Mouse (Mus musculus): ENCODE results near the gene Lrrc75a. TPM values are rescaled to one million over a fixed set of nuclear protein-coding genes. Genes with fewer than 3 reads are reported as not detected.

Gene Lrrc75a
- total and polyA plus RNA-seq, 3 experiments, result 7.0 to 8.9 TPM; not detected in 1

DNA sequence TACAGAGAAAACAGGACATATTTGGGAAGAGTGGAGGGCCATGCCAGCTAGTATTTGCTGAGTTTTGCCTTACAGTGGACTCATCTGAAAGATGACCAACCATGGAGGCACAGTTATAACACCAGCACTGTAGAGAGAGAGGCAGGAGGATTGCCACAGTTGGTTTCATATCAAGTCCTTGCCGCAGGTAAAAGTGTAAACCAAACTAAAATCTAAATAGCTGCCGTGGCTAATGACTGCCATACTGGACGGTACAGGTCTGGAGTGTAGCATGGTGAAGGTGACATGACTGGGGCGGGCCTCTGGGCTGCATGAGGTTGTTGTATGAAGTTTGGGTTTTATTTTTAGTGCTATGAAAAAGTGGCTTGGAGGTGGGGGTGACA is 73.6 kb downstream of the Lrrc75a start:
- Histone ChIP-seq H3K4me1 (ENCODE audit: control insufficient read depth in 1 of 2, insufficient read depth in 2 of 2, low read length in 2 of 2) (peaks cover 0 to 21% of the 10 kb centered on the region in 2 experiments; a peak in 3 of 4 replicates), H3K27ac (ENCODE audit: control insufficient read depth, low read depth, low read length) (peak overlapping the region; percentile 64), H3K4me3 (ENCODE audit: control insufficient read depth in 1 of 2, insufficient read depth in 1 of 2, low read depth in 2 of 2, low read length in 2 of 2) (peak overlapping the region; percentile 71 to 84), H3K79me2 (ENCODE audit: control insufficient read depth, insufficient read depth, low read length, poor library complexity) (no peaks in the 10 kb centered on the region; the same call in 1 of the 2 replicates), H3K27me3 (ENCODE audit: control insufficient read depth in 1 of 2, insufficient read depth in 2 of 2, low read length in 2 of 2) (no peaks in the 10 kb centered on the region), H3K9ac (ENCODE audit: control insufficient read depth, low read depth, low read length, poor library complexity, severe bottlenecking) (peak overlapping the region; percentile 67), H3K36me3 (ENCODE audit: control insufficient read depth in 1 of 2, insufficient read depth in 2 of 2, low read length in 2 of 2) (peaks cover 0 to 11% of the 10 kb centered on the region in 2 experiments; a peak in 2 of 4 replicates), H3K9me3 (replicated peaks; ENCODE audit: insufficient read depth, low read length) (no peaks in the 10 kb centered on the region)
- DNase-seq (ENCODE audit: low read depth, low spot score), result peak; percentile 56
- TF ChIP-seq KAT2A (conservative IDR thresholded peaks at IDR 0.05; ENCODE audit: low read depth, low read length), result no peak
- TF ChIP-seq CHD1 (IDR thresholded peaks at IDR 0.05; ENCODE audit: low read depth, low read length), result peak; percentile 0; the same call in 1 of the 2 replicates
- TF ChIP-seq ETS1 (IDR thresholded peaks at IDR 0.05; ENCODE audit: low read depth, low read length), result no peak
- no peak for TF ChIP-seq ZNF384 (IDR thresholded peaks at IDR 0.05; ENCODE audit: low read depth, low read length)
- peak; percentile 9 for TF ChIP-seq MXI1 (IDR thresholded peaks at IDR 0.05; ENCODE audit: low read depth, low read length)

DNA sequence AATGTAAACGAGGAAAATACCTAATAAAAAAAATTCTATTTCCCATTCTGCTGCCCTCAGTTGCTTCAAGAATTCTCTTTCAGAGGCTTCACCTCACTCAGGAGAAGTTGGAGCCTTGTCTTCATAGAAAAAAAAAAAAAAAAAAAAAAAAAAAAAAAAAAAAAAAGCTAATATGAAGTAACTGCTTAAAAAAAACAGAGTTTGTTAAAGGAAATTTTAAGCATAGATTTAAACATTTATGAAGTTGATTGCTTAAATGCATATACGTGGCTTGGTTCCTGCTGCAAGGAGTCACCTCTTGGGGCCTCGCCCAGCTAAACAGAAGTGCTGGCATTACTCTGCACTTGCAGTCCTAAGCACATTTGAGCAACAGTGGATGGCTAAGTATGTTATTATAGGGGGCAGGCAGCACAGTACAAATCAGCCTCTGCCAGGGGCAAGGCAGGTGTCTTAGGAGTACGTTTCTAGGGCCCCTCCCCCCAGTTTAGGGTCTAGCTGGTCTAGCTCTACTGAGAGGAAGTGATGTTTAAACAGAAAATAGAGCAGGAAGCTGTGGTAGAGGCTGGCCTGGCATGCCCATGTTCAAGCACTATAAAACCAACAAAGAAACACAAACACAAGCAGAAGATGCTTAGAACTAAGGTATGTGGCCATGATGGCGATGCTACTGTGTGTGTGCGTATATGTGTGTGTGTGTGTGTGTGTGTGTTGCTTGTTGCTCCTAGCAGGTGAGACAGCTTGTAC is 74.2 kb downstream of the Lrrc75a start, which contains the start of gene Trpv2:
Gene Trpv2, plus strand, starts transcription at position 528 of the 744 bp plus-strand sequence.
- peak within 1 kb of the TSS; percentile 67 for H3K9ac ChIP-seq (ENCODE audit: control insufficient read depth, low read depth, low read length, poor library complexity, severe bottlenecking)
- no peaks in the 10 kb centered on the region for H3K27me3 ChIP-seq (ENCODE audit: control insufficient read depth in 1 of 2, insufficient read depth in 2 of 2, low read length in 2 of 2)
- H3K4me1 ChIP-seq (ENCODE audit: control insufficient read depth in 1 of 2, insufficient read depth in 2 of 2, low read length in 2 of 2), result peaks cover 0 to 21% of the 10 kb centered on the region in 2 experiments; a peak in 3 of 4 replicates
- TF ChIP-seq CHD2 (IDR thresholded peaks at IDR 0.05; ENCODE audit: low read length) (no peak), TAL1 (IDR thresholded peaks at IDR 0.05; ENCODE audit: low read length) (no peak), ZMIZ1 (IDR thresholded peaks at IDR 0.05; ENCODE audit: low read depth, low read length) (no peak; the same call in 1 of the 2 replicates), MXI1 (IDR thresholded peaks at IDR 0.05; ENCODE audit: low read depth, low read length) (peak; percentile 77), GATA1 (IDR thresholded peaks at IDR 0.05; ENCODE audit: low read depth, low read length) (no peak), TBP (IDR thresholded peaks at IDR 0.05; ENCODE audit: low read depth, low read length) (peak; percentile 49; the same call in 1 of the 2 replicates), RCOR1 (IDR thresholded peaks at IDR 0.05; ENCODE audit: low read depth, low read length) (no peak), POLR2A (IDR thresholded peaks at IDR 0.05; ENCODE audit: control insufficient read depth in 1 of 2, insufficient read depth in 1 of 2, low read depth in 1 of 2, low read length in 2 of 2, poor library complexity in 1 of 2) (peak in 1 of 2 experiments; percentile 48; a peak in 1 of 4 replicates), HCFC1 (IDR thresholded peaks at IDR 0.05; ENCODE audit: low read depth, low read length) (peak; percentile 51), CHD1 (IDR thresholded peaks at IDR 0.05; ENCODE audit: low read depth, low read length) (peak; percentile 18; the same call in 1 of the 2 replicates), CTCF (IDR thresholded peaks at IDR 0.05 in 2 of 3, conservative IDR thresholded peaks at IDR 0.05 in 1 of 3; ENCODE audit: control insufficient read depth in 1 of 3, insufficient read depth in 1 of 3, low read depth in 2 of 3, low read length in 3 of 3, poor library complexity in 1 of 3, severe bottlenecking in 1 of 3) (no peak), USF1 (IDR thresholded peaks at IDR 0.05; ENCODE audit: low read depth, low read length) (no peak), ELF1 (IDR thresholded peaks at IDR 0.05; ENCODE audit: low read depth, low read length) (0 out of 2 replicates have a peak, but pooled peaks have one; percentile 37), MYB (IDR thresholded peaks at IDR 0.05; ENCODE audit: low read depth, low read length) (no peak), BHLHE40 (IDR thresholded peaks at IDR 0.05; ENCODE audit: borderline replicate concordance, low read depth, low read length) (no peak), UBTF (IDR thresholded peaks at IDR 0.05; ENCODE audit: borderline replicate concordance, insufficient read depth, low read depth, low read length) (no peak), MAFK (IDR thresholded peaks at IDR 0.05; ENCODE audit: borderline replicate concordance, low read depth, low read length) (no peak), NELFE (IDR thresholded peaks at IDR 0.05; ENCODE audit: low read depth, low read length) (0 out of 2 replicates have a peak, but pooled peaks have one; percentile 37), ZNF384 (IDR thresholded peaks at IDR 0.05; ENCODE audit: low read depth, low read length) (peak; percentile 92), MAX (IDR thresholded peaks at IDR 0.05; ENCODE audit: low read length) (no peak), SIN3A (IDR thresholded peaks at IDR 0.05; ENCODE audit: low read length) (peak; percentile 47; the same call in 1 of the 2 replicates), MYC (IDR thresholded peaks at IDR 0.05; ENCODE audit: low read depth, low read length) (no peak), RAD21 (IDR thresholded peaks at IDR 0.05; ENCODE audit: low read depth, low read length) (no peak), KAT2A (conservative IDR thresholded peaks at IDR 0.05; ENCODE audit: low read depth, low read length) (no peak), POLR2AphosphoS5 (IDR thresholded peaks at IDR 0.05; ENCODE audit: borderline replicate concordance, low read depth, low read length) (no peak), GABPA (IDR thresholded peaks at IDR 0.05; ENCODE audit: low read depth, low read length) (no peak), ZC3H11A (IDR thresholded peaks at IDR 0.05; ENCODE audit: low read depth, low read length) (no peak)
- H3K27ac ChIP-seq (ENCODE audit: control insufficient read depth, low read depth, low read length), result peak within 1 kb of the TSS; percentile 64
- peak within 1 kb of the TSS; percentile 71 to 84 for H3K4me3 ChIP-seq (ENCODE audit: control insufficient read depth in 1 of 2, insufficient read depth in 1 of 2, low read depth in 2 of 2, low read length in 2 of 2)
- no peaks in the 10 kb centered on the region for H3K9me3 ChIP-seq (replicated peaks; ENCODE audit: insufficient read depth, low read length)
- H3K36me3 ChIP-seq (ENCODE audit: control insufficient read depth in 1 of 2, insufficient read depth in 2 of 2, low read length in 2 of 2), result peaks cover 0 to 11% of the 10 kb centered on the region in 2 experiments; a peak in 2 of 4 replicates
- no peaks in the 10 kb centered on the region; the same call in 1 of the 2 replicates for H3K79me2 ChIP-seq (ENCODE audit: control insufficient read depth, insufficient read depth, low read length, poor library complexity)
- peak; percentile 87 for DNase-seq (ENCODE audit: low read depth, low spot score)
